Mouse (Mus musculus) heart, adult 18-20 months (tissue): Measurements from ENCODE around the gene Mfap3. TPM values are rescaled to one million over a fixed set of nuclear protein-coding genes. Genes with fewer than 3 reads are reported as not detected.

Source experiments
- total RNA-seq, 2 experiments: library from RNA; stranded (reverse); gene quantifications; 2 replicates each; pipeline ENCODE4 v1.2.3; 2021

Mfap3 gene
- total RNA-seq, 2 experiments from 2014 or later: 10.4 to 12.6 TPM

Other genes starting within 250 kb of the Mfap3 start
- 10 to 100 TPM; 40.2 to 40.9 TPM for gene Fam114a2, start within 50 bp of the Mfap3 start, total RNA-seq
- 1 to 10 TPM; 7.2 to 8.0 TPM for gene Galnt10, start 126.8 kb downstream of the Mfap3 start, total RNA-seq